Mouse (Mus musculus): ENCODE results near the gene Ap5b1.
A peak's percentile ranks its signal among the peaks of the same experiment; 100 is the strongest.

The Ap5b1 gene

DNA sequence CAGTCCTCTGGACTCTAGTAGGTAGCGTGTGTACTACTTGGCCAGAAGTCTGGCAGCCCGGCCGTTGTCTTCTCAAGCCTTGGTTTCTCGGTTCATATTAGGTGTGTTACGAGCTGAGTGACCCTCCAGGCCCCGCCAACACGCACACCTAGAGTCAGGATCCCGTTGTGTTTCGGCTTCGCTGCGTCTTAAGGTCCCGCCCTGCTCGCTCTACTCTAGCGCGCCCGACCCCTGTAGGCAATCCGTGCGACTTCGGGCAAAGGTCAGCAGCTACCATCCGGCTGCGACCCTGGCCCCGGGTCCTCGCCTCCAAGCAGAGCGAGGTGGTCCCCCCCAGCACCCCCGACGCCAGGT, 668 bp upstream of the Ap5b1 start:
- peak; percentile 48 for DNase-seq (ENCODE audit: low spot score)

- peak; percentile 92 for DNase-seq (ENCODE audit: low spot score)
Observed at GRCm38 (mm10) chr19:5568470-5569140, 780 bp downstream of the Ap5b1 start.

GRCm38 (mm10) chr19:5569521-5569920, 1.7 kb downstream of the Ap5b1 start:
- no peak for DNase-seq (ENCODE audit: low spot score)

DNA sequence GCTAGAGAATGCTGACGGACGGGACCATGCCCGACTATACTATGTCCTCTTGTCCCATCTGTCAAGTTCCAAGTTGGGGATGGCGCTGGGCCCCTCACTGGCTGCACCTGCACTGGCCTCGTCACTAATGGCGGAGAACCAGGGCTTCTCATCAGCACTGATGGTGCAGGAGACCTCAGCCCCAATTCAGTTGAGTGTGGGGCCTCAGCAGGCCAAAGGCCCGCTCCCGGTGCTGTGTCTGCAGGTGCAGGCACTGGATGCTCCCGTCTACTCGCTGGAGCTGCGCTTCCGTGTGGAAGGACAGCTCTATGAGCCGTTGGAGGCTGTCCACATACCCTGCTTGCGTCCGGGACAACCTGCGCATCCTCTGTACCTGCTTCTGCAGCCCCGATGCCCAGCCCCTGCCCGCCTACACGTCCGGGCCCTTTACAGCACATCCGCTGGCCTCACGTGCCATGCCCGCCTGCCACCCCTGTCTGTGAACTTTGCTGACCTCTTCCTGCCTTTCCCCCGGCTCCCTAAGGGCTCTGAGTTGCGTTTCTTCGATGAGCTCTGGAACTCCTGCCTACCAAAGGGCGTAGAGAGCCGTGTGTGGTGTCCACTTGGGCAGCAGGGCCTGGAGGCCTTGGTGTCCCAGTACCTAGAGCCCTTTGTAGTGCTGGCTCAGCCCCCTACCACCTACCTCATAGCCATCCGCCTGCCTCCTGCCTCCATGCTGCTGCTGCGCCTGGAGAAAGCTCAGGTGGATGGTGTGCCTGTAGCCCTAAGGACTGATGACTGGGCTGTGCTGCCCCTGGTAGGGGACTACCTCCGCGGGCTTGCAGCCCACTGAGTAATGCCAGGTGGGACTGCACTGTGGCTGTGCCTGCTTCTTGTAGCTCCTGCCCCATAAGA, 2.8 kb downstream of the Ap5b1 start:
- no peak for DNase-seq (ENCODE audit: low spot score)

GRCm38 (mm10) chr19:5571831-5572230, 4.0 kb downstream of the Ap5b1 start:
- DNase-seq (ENCODE audit: low spot score): no peak

DNA sequence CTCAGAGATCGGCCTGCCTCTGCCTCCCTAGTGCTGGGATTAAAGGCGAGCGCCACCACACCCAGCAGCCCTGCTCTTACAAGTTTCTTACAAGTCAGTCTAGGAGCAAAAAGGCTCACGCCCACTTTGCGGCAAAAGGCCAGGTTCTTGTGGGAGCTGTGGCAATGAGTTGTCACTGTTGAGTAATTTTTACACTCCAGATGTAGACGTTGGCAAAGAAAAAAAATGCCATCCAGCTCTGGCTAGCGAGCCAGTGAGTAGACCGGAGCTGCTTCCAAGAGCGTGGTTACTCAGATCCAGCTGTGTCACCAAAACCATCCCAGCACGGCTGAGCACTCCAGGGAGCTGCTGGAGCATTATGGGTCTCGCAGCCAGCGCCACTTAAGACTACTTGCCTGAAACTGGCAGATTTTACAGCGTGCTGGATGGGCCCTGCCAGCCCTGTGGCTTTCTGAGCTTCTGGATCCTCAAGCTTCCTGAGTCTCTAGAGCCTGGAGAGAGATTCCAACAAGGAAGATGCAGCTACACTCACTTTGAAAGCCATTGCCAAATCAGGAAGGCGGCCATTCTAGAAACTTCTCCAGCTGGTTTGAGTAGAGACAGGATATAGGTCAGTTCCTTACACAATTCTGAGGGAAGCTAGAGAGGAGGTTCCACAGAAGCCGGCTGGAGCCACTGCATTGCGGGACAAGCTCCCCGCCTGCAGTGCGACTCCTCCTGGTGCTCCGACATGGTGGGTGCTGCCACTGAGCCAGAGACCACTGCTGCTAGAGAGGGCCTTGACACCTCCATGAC, 4.7 kb downstream of the Ap5b1 start:
- no peak for DNase-seq (ENCODE audit: low spot score)

- DNase-seq (ENCODE audit: low spot score): no peak
Observed at GRCm38 (mm10) chr19:5575336-5575735, 7.5 kb downstream of the Ap5b1 start.

GRCm38 (mm10) chr19:5579971-5580370, 12.1 kb downstream of the Ap5b1 start:
- DNase-seq (ENCODE audit: low spot score): no peak

DNA sequence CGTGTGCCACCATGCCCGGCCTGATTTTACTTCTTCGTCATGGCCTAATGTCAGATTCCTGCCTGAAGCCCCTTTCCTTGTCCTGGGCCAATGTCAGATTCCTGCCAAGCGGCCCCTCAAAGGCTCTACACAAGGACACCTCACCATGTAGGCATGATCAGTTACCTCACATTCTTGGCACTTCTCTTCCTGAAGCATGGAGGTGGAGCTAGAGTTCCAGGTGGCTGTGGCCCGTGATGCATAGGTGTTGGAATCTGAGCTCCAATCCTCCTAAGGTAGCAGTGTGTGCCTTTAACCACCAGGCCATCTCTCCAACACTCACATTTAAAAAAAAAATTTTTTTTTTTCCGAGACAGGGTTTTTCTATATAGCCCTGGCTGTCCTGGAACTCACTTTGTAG, 13.0 kb downstream of the Ap5b1 start:
- no peak for DNase-seq (ENCODE audit: low spot score)

GRCm38 (mm10) chr19:5581995-5582394, 14.2 kb downstream of the Ap5b1 start:
- DNase-seq (ENCODE audit: low spot score): no peak

GRCm38 (mm10) chr19:5589159-5589558, 21.3 kb downstream of the Ap5b1 start:
- DNase-seq (ENCODE audit: low spot score): no peak

- DNase-seq (ENCODE audit: low spot score): no peak
Observed at GRCm38 (mm10) chr19:5591888-5592287, 24.1 kb downstream of the Ap5b1 start.

- DNase-seq (ENCODE audit: low spot score): no peak
Observed at GRCm38 (mm10) chr19:5599224-5599623, 31.4 kb downstream of the Ap5b1 start.

DNA sequence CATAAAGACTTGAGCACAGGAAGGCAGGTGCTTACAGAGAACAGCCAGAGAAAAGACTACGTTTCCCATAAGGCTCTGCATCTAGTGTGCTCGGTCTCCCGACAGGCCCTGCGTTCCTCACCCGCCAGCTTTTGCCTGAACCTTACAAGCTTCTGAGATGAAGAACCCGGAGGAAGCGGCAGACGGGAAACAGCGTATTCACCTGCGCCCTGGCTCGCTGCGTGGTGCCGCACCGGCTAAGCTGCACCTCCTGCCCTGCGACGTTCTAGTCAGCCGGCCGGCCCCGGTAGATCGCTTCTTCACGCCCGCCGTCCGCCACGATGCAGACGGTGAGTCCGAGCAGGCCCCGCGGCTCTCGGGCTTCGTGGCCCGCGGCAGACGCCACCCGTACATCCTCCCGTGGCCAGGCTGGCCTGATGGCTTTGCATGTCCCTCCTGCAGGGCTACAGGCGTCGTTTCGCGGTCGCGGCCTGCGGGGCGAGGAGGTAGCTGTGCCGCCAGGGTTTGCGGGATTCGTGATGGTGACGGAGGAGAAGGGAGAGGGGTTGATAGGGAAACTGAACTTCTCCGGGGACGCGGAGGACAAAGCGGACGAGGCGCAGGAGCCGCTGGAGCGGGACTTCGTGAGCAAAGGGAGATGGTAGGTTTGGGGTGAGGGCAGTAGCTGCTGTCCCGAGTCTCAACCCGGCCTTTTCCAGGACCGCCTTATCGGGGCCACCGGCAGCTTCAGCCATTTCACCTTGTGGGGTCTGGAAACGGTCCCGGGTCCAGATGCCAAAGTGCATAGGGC, 34.1 kb downstream of the Ap5b1 start, which contains the start of gene Rnaseh2c:
Gene Rnaseh2c (plus strand): TSS at position 122 of the 790 bp plus-strand sequence.
- peak; percentile 77 for DNase-seq (ENCODE audit: low spot score)

DNA sequence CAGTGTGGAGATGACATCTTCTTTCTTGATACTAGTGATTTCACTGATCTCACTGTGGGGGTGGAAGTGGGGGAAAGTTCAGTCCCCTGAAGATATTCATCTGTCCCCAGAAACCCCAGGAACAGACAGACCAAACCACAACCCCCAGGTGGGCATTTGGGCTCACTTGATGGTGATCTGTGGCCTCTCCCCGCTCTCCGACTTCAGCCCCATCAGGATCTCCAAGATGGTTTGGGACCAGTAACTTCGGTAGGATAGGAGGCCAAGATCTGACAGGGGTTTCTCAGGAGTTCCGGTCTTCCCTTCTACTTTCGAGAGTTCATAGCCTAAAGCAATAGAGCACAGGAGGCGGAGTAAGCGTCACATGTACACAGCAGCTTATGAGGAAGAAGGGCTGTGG, 35.8 kb downstream of the Ap5b1 start:
- DNase-seq (ENCODE audit: low spot score): no peak

GRCm38 (mm10) chr19:5605126-5605525, 37.3 kb downstream of the Ap5b1 start:
- no peak for DNase-seq (ENCODE audit: low spot score)

- DNase-seq (ENCODE audit: low spot score): no peak
Observed at GRCm38 (mm10) chr19:5606196-5606595, 38.4 kb downstream of the Ap5b1 start.

DNA sequence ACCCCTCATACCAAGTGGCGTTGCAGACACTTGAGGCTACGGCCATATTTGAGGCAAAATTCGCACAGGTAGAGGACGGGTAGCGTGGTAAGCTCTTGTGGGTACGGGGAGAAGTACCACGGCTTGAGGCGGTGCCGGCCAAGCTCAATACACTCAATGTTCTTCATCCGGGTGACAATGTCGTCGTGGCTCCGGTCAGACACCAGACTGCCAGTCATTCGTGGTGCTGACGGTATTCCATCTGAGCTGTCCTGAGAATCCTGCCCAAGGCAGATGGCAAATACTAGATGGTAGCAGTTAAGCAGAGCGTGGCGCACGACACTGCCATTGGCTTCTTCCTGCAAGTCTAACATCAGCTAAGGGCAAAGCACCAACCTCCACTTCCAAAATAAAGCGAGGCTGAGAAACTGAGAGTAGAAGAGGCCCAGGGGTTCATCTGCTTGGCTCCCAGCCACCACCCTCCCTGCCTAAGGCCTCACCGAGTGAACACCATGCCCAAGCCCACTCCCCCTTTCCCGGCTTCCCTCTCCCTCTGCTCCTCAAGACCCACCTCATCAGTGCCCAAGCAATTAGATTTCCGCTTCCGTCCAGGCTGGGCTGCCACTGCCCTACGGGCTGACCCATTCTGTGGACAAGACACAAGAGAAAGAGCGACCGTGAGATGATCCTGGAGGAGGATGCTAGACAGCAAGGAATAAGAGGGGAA, 40.0 kb downstream of the Ap5b1 start:
- DNase-seq (ENCODE audit: low spot score): no peak

DNA sequence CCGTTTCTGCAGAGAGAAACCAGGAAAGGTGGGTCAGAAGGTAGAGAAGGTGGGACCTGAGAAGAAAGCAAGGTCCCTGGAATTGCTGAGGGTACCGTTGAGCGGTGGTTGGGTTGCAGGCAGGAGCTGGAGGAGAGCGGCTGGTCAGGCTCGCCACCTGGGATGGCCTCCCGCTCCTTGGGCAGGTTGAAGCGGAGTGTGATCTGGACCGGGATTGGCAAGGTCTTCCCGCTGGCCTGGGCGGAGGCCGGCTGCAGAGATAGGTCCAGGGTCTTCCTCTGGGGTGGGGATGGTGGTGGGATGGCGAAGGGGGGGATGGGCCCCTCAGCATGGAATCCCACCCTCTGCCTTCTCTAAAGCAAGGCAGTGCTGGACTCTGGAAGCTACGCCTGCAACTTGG, 40.9 kb downstream of the Ap5b1 start:
- DNase-seq (ENCODE audit: low spot score): no peak

DNA sequence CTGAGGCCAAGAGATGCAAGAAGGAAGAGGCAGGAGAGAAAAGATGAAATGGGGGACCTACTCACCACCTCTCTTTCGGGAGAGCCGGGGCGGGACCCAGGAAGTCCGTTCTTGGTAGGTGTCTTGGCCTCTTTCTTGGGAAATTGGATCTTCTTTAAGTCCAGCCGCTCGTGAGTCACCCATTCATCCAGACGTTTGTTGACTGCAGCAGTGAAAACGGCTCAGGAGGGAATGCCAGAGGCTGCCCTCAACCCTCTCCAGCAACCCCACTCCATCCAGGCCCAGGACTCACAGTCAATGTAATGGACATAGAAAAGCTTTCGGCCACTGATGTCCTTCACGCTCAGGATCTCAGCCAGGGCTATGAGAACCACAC, 41.3 kb downstream of the Ap5b1 start:
- DNase-seq (ENCODE audit: low spot score): no peak

Data from c-Kit-positive CD71-positive TER-119-positive erythroid progenitor cells, embryonic 14.5 days (primary cell).